Mouse (Mus musculus) T-helper 2 cell (primary cell): ENCODE data around the gene Parp11.

Experiments
- in situ Hi-C: fragments of 300-600 bp; cut with MboI, MseI; formaldehyde crosslinking; loops from one replicate; pipeline ENCODE4 v1.15.1; 2025; ENCODE audit warnings: high pct_unique_total_duplicates

Parp11 gene

DNA sequence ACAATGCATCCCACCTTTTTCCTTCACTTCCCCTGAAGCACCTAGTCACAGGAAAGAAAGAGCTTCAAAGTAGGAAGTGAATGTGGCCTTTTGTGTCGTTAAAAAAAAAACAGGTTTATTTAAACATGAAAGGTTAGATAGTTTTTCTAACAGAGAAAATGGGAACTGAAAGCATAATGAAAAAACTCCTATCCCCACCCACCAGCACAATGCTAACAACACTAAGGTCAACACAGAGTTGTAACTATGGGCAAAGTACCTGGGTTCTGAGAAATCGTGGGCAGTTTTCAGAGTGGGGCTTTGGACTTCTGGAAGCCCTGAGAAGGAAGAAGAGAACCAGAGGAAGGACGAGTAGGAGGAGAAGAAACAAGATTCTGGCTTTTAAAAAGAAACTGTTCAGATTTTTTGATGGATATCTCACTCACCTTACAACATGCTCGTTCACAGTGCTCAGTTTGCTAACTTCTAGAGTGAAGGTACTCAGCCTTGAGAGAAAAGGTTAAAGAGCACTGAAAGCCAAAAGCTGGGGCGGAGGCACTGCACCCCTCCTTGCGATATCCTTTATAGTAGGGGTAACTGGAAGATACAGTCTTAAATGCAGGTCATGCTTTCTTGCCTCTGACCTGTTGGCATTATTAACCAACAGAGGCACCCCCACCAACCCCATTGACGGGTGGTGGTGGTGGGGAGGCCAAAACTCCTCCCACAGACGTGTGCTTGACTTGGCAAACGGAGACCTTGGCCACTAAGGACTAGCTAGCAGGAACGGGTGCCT lies 1.2 kb downstream of the Parp11 start:
- in situ Hi-C loops = no loop called here

- in situ Hi-C loops = no loop called here
These were observed 2.2 kb downstream of the Parp11 start for GRCm38 (mm10) chr6:127448869-127449268.

GRCm38 (mm10) chr6:127449531-127450422 lies 3.1 kb downstream of the Parp11 start:
- in situ Hi-C loops = loop anchor here (5.0 to 10.0 kb wide), 2 partner anchors 302 to 985 kb away; partner anchors contain the start of gene Fkbp4

GRCm38 (mm10) chr6:127453407-127454343 lies 7.0 kb downstream of the Parp11 start:
- in situ Hi-C loops = loop anchor here (5.0 to 10.0 kb wide), 2 partner anchors 306 to 981 kb away; partner anchors contain the start of gene Fkbp4

GRCm38 (mm10) chr6:127454344-127454707 lies 7.7 kb downstream of the Parp11 start:
- in situ Hi-C loops = loop anchor here (5.0 to 10.0 kb wide), 2 partner anchors 307 to 980 kb away; partner anchors contain the start of gene Fkbp4

- in situ Hi-C loops = loop anchor here (5.0 to 10.0 kb wide), 2 partner anchors 308 to 980 kb away; partner anchors contain the start of gene Fkbp4
These were observed 8.2 kb downstream of the Parp11 start for GRCm38 (mm10) chr6:127454809-127455208.

DNA sequence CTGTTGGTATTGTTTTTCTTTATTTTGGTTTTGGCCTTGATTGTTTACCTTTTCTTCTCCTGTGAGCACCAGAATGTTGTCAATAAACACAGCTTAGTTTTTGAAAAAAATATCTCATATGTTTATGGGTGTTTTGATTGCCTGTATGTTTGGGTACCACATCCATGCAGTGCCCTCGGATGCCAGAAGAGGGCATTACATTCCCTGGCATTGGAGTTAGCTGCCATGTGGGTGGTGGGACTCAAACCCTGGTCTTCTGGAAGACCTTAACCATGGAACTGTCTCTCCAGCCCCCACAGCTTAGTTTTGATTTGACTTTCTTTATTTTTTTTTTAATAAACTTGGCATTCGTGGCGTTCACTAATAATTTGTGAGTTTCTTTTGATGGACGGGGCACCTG lies 8.8 kb downstream of the Parp11 start:
- in situ Hi-C loops = loop anchor here (10.0 kb wide), 1 partner anchor 979 kb away; the partner anchor contains the start of gene Fkbp4

DNA sequence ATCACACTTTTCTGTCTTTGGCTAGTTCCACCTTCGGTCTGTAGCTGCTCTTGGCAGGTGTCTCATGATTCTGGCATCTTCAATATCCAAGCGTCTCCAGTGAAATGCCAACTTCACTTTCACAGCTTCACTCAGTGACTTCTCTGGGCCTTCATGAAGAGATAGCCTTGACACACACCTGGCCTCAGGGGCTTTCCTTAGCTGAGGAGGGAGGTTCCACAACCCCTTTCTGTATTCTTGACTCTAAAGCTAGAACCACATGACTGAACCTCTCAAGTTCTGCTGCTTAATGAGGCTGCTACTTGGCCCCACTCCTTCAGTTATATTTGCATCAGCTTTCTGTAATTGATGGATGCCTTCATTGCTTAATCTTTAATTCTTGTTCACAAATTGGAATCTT lies 10.1 kb downstream of the Parp11 start:
- in situ Hi-C loops = loop anchor here (10.0 kb wide), 1 partner anchor 978 kb away; the partner anchor contains the start of gene Fkbp4

- in situ Hi-C loops = loop anchor here (10.0 kb wide), 1 partner anchor 975 kb away; the partner anchor contains the start of gene Fkbp4
These were observed 13.1 kb downstream of the Parp11 start for GRCm38 (mm10) chr6:127459776-127460175.

DNA sequence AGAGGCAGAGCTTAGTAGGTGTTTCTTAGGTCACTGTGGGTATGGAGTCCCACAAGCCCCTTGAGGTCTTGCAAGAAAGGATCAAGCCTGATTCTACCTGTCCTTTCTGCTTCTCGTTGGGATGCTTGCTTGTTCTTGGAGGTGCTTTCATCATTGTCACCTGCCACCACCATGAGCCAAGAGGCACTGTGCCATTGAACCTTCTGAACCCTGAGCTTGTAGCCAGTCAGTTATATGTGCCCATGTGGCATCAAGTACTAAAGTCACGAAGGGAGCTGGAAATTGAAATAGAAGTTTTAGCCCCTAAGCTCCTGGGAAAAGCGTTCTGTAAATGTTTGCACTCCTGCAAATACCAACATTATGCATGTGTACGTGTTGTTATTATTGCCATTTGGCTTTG lies 14.9 kb downstream of the Parp11 start:
- in situ Hi-C loops = no loop called here

DNA sequence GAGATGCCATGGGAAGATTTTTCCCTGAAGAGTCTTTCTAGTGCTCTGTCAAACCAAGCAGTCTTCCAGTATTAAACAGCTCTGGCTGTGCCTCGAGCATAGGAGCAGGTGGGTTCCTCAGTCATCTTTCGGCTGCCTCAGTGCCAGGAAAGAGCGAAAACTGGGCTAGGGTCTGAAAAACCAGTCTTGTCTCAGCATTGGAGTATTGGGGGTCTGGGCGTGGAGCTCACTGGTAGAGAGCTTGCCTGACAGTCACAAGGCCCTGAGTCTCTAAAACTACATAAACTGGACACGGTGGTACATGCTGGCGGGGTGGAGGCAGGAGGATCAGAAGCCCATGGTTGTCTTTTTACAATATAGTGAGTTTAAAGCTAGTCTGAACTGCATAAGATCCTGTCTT lies 15.6 kb downstream of the Parp11 start:
- in situ Hi-C loops = no loop called here

DNA sequence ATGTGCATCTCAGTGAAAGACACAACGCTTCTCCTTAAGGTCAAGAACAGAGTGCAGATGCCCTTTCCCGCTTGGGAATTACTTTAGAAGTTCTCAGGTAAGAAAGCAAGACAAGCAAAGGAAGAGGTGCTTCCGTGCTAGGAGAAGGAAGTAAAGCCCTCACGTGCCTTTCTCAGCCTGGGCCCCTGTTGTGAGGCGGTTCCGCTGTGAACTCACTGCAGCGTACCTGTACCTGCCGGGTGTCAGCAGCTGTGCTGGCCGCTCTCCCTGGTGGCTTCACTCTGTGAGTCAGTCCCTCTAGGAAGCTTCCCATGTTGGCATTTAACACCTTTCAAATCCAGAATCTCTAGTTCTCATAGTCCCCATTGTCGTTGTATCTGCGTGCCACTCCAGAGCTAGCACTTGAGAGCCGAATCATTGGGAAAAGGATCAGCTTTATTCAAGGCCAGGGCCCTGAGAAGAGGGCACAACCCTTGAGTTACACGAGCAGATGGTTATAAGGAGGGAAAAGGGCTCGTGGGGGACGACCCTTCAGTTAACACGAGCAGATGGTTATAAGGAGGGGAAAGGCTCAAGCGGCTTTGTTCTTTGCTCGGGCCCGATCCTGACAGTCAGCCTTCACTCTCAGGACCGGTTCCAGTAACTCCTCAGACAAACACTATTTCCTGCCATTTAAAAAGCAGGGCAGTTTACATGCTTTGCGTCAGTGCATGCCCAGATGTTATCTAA lies 16.8 kb downstream of the Parp11 start:
- in situ Hi-C loops = no loop called here

DNA sequence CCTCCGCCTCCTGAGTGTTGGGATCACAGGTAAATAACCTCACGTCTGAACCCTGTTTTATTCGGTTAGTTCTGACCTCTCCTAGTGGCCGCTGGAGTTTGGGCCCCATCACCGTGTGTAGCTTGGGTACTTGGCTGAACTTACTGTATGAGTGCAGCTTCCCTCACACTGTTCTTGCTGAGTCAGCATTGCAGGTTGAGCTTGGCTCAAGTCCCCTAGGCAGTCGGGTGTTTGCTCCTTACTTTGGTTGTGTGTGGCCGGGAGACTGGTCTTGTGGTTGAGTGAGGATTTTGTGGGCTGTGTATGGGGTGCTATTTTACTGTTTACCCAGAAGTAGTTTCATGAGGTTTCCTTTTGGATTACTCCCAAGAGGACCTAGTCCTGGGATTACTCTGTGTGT lies 17.9 kb downstream of the Parp11 start:
- in situ Hi-C loops = no loop called here

- in situ Hi-C loops = no loop called here
These were observed 20.2 kb downstream of the Parp11 start for GRCm38 (mm10) chr6:127466749-127467310.

DNA sequence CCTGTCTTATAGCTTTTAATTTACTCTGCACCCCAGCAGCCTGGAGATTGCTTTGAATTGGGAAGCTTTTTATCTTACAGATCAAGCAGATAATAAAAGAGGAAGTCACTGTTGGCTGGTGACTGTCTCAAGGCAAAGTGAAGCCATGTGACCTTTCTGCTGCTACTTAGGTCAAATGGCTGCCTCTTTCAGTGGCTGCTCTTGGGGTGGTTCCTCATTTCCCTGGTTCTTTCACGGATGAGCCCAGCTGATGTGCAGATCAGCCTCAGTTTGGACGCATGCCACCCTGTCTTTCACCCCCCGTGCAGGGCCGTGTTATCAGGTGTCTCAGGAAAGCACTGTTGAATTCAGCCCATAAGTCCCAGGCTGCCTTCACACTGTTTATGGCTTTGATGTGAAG lies 25.4 kb downstream of the Parp11 start:
- in situ Hi-C loops = no loop called here

GRCm38 (mm10) chr6:127473961-127474360 lies 27.3 kb downstream of the Parp11 start:
- in situ Hi-C loops = no loop called here

DNA sequence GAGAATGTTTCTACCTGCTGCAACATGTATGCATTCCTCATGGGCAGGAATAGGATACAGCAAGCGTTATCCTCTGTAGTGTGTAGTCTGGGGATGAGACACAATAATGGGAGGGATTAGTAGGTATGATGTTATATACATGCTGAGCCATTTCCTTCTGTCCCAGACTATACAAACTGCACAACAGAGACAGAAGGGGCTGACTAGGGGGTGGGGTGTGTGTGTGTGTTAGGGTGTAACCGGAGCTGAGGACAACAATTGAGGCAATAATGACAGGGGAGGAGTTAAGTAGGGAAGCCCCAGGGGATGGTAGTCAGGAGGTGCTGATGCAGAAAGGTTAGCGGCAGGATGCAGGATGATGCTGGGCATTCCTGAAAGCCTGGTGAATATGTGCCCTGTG lies 28.6 kb downstream of the Parp11 start:
- in situ Hi-C loops = no loop called here

DNA sequence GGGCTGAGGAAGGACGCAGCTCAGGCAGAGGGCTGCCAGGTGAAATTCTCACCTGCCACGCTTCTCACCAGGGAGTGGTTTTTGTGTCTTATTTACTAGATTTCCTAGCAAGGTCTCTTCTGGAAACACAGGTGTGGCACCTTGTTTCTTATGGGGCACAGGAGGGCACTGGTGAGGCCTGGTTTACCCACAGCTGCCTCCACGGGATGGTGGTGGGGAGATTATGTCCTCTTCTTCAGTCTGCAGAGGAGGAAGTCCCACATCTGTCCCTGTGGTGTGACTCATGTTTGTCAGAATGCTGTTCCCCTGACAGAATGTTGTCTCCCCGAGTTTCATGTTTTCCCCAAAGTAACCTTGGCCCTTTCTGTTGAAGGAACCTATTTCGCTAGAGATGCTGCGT lies 44.4 kb downstream of the Parp11 start:
- in situ Hi-C loops = no loop called here

- in situ Hi-C loops = no loop called here
These were observed 45.9 kb downstream of the Parp11 start for GRCm38 (mm10) chr6:127492561-127492960.

GRCm38 (mm10) chr6:127493750-127494149 lies 47.1 kb downstream of the Parp11 start:
- in situ Hi-C loops = no loop called here
